ENCODE assay signal across 9 mouse cellular contexts in the genomic region with DNA sequence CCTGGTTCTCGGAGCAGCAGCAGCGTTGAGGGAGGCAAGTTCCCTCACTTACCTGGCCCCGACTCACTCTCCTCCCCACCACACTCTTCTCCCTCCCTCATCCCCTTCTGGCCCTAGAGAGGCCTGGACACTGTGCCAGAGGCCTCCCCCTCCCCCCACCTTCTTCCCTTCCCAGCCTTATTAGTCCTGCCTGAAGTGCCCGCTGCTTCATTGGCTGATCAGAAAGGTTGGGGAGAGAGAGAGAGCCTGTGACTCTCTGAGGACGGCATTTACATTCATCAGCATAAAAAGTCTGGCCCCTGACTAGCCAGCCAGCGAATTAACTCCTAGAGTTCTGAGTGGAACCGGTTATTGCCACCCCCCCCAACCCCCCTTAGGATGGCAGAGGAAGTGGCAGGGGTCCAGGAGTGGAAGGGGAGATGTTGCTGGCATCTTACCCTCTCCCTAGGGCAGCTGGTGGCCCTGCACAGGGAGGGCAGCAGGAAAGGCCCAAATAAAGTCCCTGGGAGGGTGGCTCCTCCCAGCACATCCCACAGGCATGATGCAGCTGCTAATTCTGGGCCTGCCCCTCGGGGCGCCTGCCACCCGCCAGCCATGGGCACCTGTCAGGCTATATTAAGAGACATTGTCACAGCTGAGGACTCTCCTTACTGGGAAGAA. TPM values are rescaled to one million over a fixed set of nuclear protein-coding genes. Genes with fewer than 3 reads are reported as not detected.
A peak's percentile ranks its signal among the peaks of the same experiment; 100 is the strongest.
DNase-seq lines count a peak whose midpoint lies in the region; ATAC-seq and TF ChIP-seq lines count a peak whose summit lies in the region.
"Had no signal": no experiment of that assay in that cellular context is flagged by ENCODE, and none has a peak within 500 bp of the region (broad histone marks: within the 10 kb centered on the region; RNA-seq: fewer than 3 reads in every experiment).

No protein-coding gene starts in this region.

- peak; percentile 37 for DNase-seq in embryo, embryonic 10.5 days (ENCODE audit: low spot score)
- DNase-seq in embryo, embryonic 9.5 days (ENCODE audit: extremely low spot score), result no peak
- DNase-seq in brain, embryonic 14.5 days (ENCODE audit: low read depth), result peak; percentile 91
- peak; percentile 91 for DNase-seq in gastrocnemius, adult 18-20 months (ENCODE audit: low spot score)
- peak; percentile 38 for DNase-seq in hindbrain, embryonic 10.5 days (ENCODE audit: low spot score)
- DNase-seq in ovary, adult 18-20 months (ENCODE audit: low spot score), result no peak
- DNase-seq in testis, postnatal 14 days (ENCODE audit: low spot score), result no peak

- peak overlapping the region; percentile 89 for H3K4me2 ChIP-seq in neural tube, embryonic 12.5 days (replicated peaks)
- H3K4me2 ChIP-seq: limb, embryonic 12.5 days had no signal

- 21% methylated on average over 10 of the region's 10 CpGs for WGBS in hindbrain, embryonic 10.5 days
- 15% methylated on average over 10 of the region's 10 CpGs for WGBS in neural tube, embryonic 12.5 days

- ATAC-seq in neural tube, embryonic 12.5 days (ENCODE audit: low FRiP score, low read depth), result no peak

- peaks cover 54% of the 10 kb centered on the region for H3K36me3 ChIP-seq in hindbrain, embryonic 10.5 days
- H3K36me3 ChIP-seq in neural tube, embryonic 12.5 days, result peaks cover 35% of the 10 kb centered on the region

- peak overlapping the region; percentile 32; the same call in 1 of the 2 replicates for H3K4me3 ChIP-seq in hindbrain, embryonic 10.5 days
- H3K4me3 ChIP-seq in neural tube, embryonic 12.5 days, result peak overlapping the region; percentile 15; the same call in 1 of the 2 replicates
- H3K4me3 ChIP-seq: limb, embryonic 12.5 days had no signal

- no peak for TF ChIP-seq POLR2A in brain, embryonic 14.5 days (IDR thresholded peaks at IDR 0.05; ENCODE audit: borderline replicate concordance, extremely low read depth, insufficient read depth, insufficient read length, poor library complexity, severe bottlenecking)

- H3K4me1 ChIP-seq in hindbrain, embryonic 10.5 days (replicated peaks), result peaks cover 63% of the 10 kb centered on the region
- peaks cover 54% of the 10 kb centered on the region for H3K4me1 ChIP-seq in neural tube, embryonic 12.5 days

- no peak for TF ChIP-seq CTCF in brain, embryonic 14.5 days (IDR thresholded peaks at IDR 0.05; ENCODE audit: borderline replicate concordance, extremely low read depth, insufficient read depth, insufficient read length)

- no peaks in the 10 kb centered on the region for H3K9me3 ChIP-seq in hindbrain, embryonic 10.5 days
- H3K9me3 ChIP-seq in neural tube, embryonic 12.5 days, result no peaks in the 10 kb centered on the region
- H3K9me3 ChIP-seq: limb, embryonic 12.5 days had no signal

- peak overlapping the region; percentile 92 for H3K9ac ChIP-seq in neural tube, embryonic 12.5 days
- H3K9ac ChIP-seq: limb, embryonic 12.5 days had no signal

- peaks cover 5% of the 10 kb centered on the region; the same call in 1 of the 2 replicates for H3K27me3 ChIP-seq in hindbrain, embryonic 10.5 days (ENCODE audit: insufficient read depth, poor library complexity, severe bottlenecking)
- H3K27me3 ChIP-seq in neural tube, embryonic 12.5 days (replicated peaks), result no peaks in the 10 kb centered on the region

- H3K27ac ChIP-seq in hindbrain, embryonic 10.5 days, result peak overlapping the region; percentile 81
- peak overlapping the region; percentile 63 for H3K27ac ChIP-seq in neural tube, embryonic 12.5 days
- H3K27ac ChIP-seq: limb, embryonic 12.5 days had no signal

RNA-seq across cellular contexts. Expression of gene Dnajb5, which starts 4.0 kb away (rescaled TPM):
- 72.1 and 101 TPM in 2 replicates for polyA plus RNA-seq in brain, embryonic 14.5 days (2012; rRNA removed)
- 100 to 1,000 TPM; 198 to 225 TPM for total RNA-seq in gastrocnemius, adult 18-20 months (2021)
- polyA plus RNA-seq in hindbrain, embryonic 10.5 days (2016; fragmentation: Nextera tagmentation; extraction: Ambion mirVana), result 14.0 and 17.6 TPM in 2 replicates
- polyA plus RNA-seq in neural tube, embryonic 12.5 days (2016; fragmentation: Nextera tagmentation; extraction: Ambion mirVana), result 29.0 and 33.6 TPM in 2 replicates

RNA-seq across cellular contexts. Expression of gene 1700022I11Rik, which starts 15.8 kb away (rescaled TPM):
- not detected in 2 replicates for polyA plus RNA-seq in brain, embryonic 14.5 days (2012; rRNA removed)
- not detected for total RNA-seq in gastrocnemius, adult 18-20 months (2021)
- polyA plus RNA-seq in hindbrain, embryonic 10.5 days (2016; fragmentation: Nextera tagmentation; extraction: Ambion mirVana), result 0.75 and 0.95 TPM in 2 replicates
- polyA plus RNA-seq in neural tube, embryonic 12.5 days (2016; fragmentation: Nextera tagmentation; extraction: Ambion mirVana), result 0.46 and 0.93 TPM in 2 replicates

RNA-seq across cellular contexts. Expression of gene Phf24, which starts 37.1 kb away (rescaled TPM):
- polyA plus RNA-seq in brain, embryonic 14.5 days (2012; rRNA removed), result 42.3 and 58.2 TPM in 2 replicates
- total RNA-seq in gastrocnemius, adult 18-20 months (2021), result under 1 TPM; 0.26 to 0.66 TPM
- 1.6 and 2.5 TPM in 2 replicates for polyA plus RNA-seq in hindbrain, embryonic 10.5 days (2016; fragmentation: Nextera tagmentation; extraction: Ambion mirVana)
- 10.9 and 11.4 TPM in 2 replicates for polyA plus RNA-seq in neural tube, embryonic 12.5 days (2016; fragmentation: Nextera tagmentation; extraction: Ambion mirVana)

RNA-seq across cellular contexts. Expression of gene Vcp, which starts 46.7 kb away (rescaled TPM):
- 203 and 264 TPM in 2 replicates for polyA plus RNA-seq in brain, embryonic 14.5 days (2012; rRNA removed)
- total RNA-seq in gastrocnemius, adult 18-20 months (2021), result 100 to 1,000 TPM; 248 to 282 TPM
- 600 and 640 TPM in 2 replicates for polyA plus RNA-seq in hindbrain, embryonic 10.5 days (2016; fragmentation: Nextera tagmentation; extraction: Ambion mirVana)
- polyA plus RNA-seq in neural tube, embryonic 12.5 days (2016; fragmentation: Nextera tagmentation; extraction: Ambion mirVana), result 631 and 640 TPM in 2 replicates

RNA-seq across cellular contexts. Expression of gene Fancg, which starts 56.7 kb away (rescaled TPM):
- polyA plus RNA-seq in brain, embryonic 14.5 days (2012; rRNA removed), result 26.9 and 44.7 TPM in 2 replicates
- total RNA-seq in gastrocnemius, adult 18-20 months (2021), result 1 to 10 TPM; 1.4 to 1.8 TPM
- 23.2 and 25.5 TPM in 2 replicates for polyA plus RNA-seq in hindbrain, embryonic 10.5 days (2016; fragmentation: Nextera tagmentation; extraction: Ambion mirVana)
- 17.4 and 20.9 TPM in 2 replicates for polyA plus RNA-seq in neural tube, embryonic 12.5 days (2016; fragmentation: Nextera tagmentation; extraction: Ambion mirVana)

Comparison
In these comparisons a context has a peak if more than half of its experiments do, and no peak if none do; other contexts are left out.
1. DNase-seq: peak in embryo, embryonic 10.5 days (single experiment), brain, embryonic 14.5 days (single experiment), gastrocnemius, adult 18-20 months (single experiment) and hindbrain, embryonic 10.5 days (single experiment); none in embryo, embryonic 9.5 days (single experiment), ovary, adult 18-20 months (single experiment) and testis, postnatal 14 days (single experiment).